In genomic region chr8:103339042-103339441, GRCm38 (mm10) we compare ENCODE assay signal across 21 mouse cellular contexts.
DNase-seq lines count a peak whose midpoint lies in the region; ATAC-seq and TF ChIP-seq lines count a peak whose summit lies in the region.
"Had no signal": no experiment of that assay in that cellular context is flagged by ENCODE, and none has a peak within 500 bp of the region (broad histone marks: within the 10 kb centered on the region; RNA-seq: fewer than 3 reads in every experiment).

No protein-coding gene starts in this region.

- 71% methylated on average over 2 of the region's 2 CpGs for WGBS in forebrain, postnatal 0 days
- 89% methylated on average over 2 of the region's 2 CpGs for WGBS in forebrain, embryonic 11.5 days

- no peak overlapping the region for H3K4me3 ChIP-seq in forebrain, postnatal 0 days (ENCODE audit: low read depth, low read length)
- H3K4me3 ChIP-seq in forebrain, embryonic 11.5 days (ENCODE audit: low read depth, low read length), result no peak overlapping the region
- H3K4me3 ChIP-seq in layer of hippocampus, adult 2 months, result no peak overlapping the region
- H3K4me3 ChIP-seq in embryonic fibroblast, embryonic 13.5 days (ENCODE audit: insufficient read depth, low read length), result no peak overlapping the region
- H3K4me3 ChIP-seq: embryonic facial prominence, embryonic 12.5 days; heart, embryonic 10.5 days; hindbrain, embryonic 13.5 days had no signal

- no peaks in the 10 kb centered on the region for H3K27me3 ChIP-seq in forebrain, postnatal 0 days (ENCODE audit: insufficient read depth, low read length)
- H3K27me3 ChIP-seq in forebrain, embryonic 11.5 days (ENCODE audit: control insufficient read depth, insufficient read depth, low read length), result no peaks in the 10 kb centered on the region
- H3K27me3 ChIP-seq: embryonic facial prominence, embryonic 12.5 days; hindbrain, embryonic 13.5 days; Patski had no signal

- H3K27ac ChIP-seq in forebrain, postnatal 0 days (ENCODE audit: low read depth, low read length), result no peak overlapping the region
- H3K27ac ChIP-seq in forebrain, embryonic 11.5 days (ENCODE audit: low read depth, low read length), result no peak overlapping the region
- peak overlapping the region; percentile 63; the same call in 1 of the 2 replicates for H3K27ac ChIP-seq in layer of hippocampus, adult 2 months
- peak overlapping the region; percentile 53 for H3K27ac ChIP-seq in embryonic fibroblast, embryonic 13.5 days (ENCODE audit: insufficient read depth, low read length)
- H3K27ac ChIP-seq: embryonic facial prominence, embryonic 12.5 days; heart, embryonic 10.5 days; hindbrain, embryonic 13.5 days; hindbrain, postnatal 0 days had no signal

- H3K36me3 ChIP-seq in forebrain, postnatal 0 days (ENCODE audit: insufficient read depth), result no peaks in the 10 kb centered on the region
- H3K36me3 ChIP-seq in forebrain, embryonic 11.5 days (ENCODE audit: control insufficient read depth, insufficient read depth, low read length), result no peaks in the 10 kb centered on the region
- H3K36me3 ChIP-seq: embryonic facial prominence, embryonic 12.5 days; heart, embryonic 10.5 days; hindbrain, embryonic 13.5 days had no signal

- H3K4me2 ChIP-seq in forebrain, postnatal 0 days (ENCODE audit: low read depth), result no peak overlapping the region
- no peak overlapping the region for H3K4me2 ChIP-seq in forebrain, embryonic 11.5 days (ENCODE audit: low read depth, low read length, severe bottlenecking)
- H3K4me2 ChIP-seq: embryonic facial prominence, embryonic 12.5 days; hindbrain, embryonic 13.5 days had no signal

- peak; percentile 72 for ATAC-seq in forebrain, postnatal 0 days
- ATAC-seq in forebrain, embryonic 11.5 days (replicated peaks; ENCODE audit: low FRiP score), result no peak
- ATAC-seq in activated CD4-positive, CD25-positive, alpha-beta regulatory T cell, adult 4 months, result no peak
- ATAC-seq: forebrain, embryonic 14.5 days; hindbrain, postnatal 0 days; Patski had no signal

- H3K4me1 ChIP-seq in forebrain, postnatal 0 days (ENCODE audit: insufficient read depth), result no peaks in the 10 kb centered on the region
- H3K4me1 ChIP-seq in forebrain, embryonic 11.5 days (replicated peaks; ENCODE audit: control insufficient read depth, insufficient read depth, low read length), result no peaks in the 10 kb centered on the region
- H3K4me1 ChIP-seq in embryonic fibroblast, embryonic 13.5 days (ENCODE audit: control insufficient read depth, insufficient read depth, low read length), result peaks cover 4% of the 10 kb centered on the region; the same call in 1 of the 2 replicates
- H3K4me1 ChIP-seq: embryonic facial prominence, embryonic 12.5 days; hindbrain, embryonic 13.5 days had no signal

- no peak for TF ChIP-seq CTCF in forebrain, postnatal 0 days (IDR thresholded peaks at IDR 0.05; ENCODE audit: low read depth)
- no peak for TF ChIP-seq CTCF in layer of hippocampus, adult 2 months (conservative IDR thresholded peaks at IDR 0.05)
- TF ChIP-seq CTCF in embryonic fibroblast, embryonic 13.5 days (IDR thresholded peaks at IDR 0.05; ENCODE audit: borderline replicate concordance, insufficient read depth, low read length), result no peak

- H3K9ac ChIP-seq in forebrain, postnatal 0 days, result no peak overlapping the region
- H3K9ac ChIP-seq in forebrain, embryonic 11.5 days (ENCODE audit: low read length), result no peak overlapping the region
- H3K9ac ChIP-seq: embryonic facial prominence, embryonic 12.5 days; hindbrain, embryonic 13.5 days had no signal

- DNase-seq in forebrain, postnatal 0 days, result peak; percentile 36
- no peak for DNase-seq in forebrain, embryonic 11.5 days (ENCODE audit: low spot score)
- DNase-seq in layer of hippocampus, adult 2 months (ENCODE audit: low spot score in 2 of 2), result peak in 1 of 2 experiments; percentile 41
- DNase-seq in layer of hippocampus, postnatal 10 days (ENCODE audit: low spot score in 2 of 2), result no peak
- peak; percentile 17 for DNase-seq in 3T3-L1 (ENCODE audit: low read depth, low spot score)
- DNase-seq: adrenal gland, adult 2 months; adrenal gland, postnatal 25 days; cerebellum, adult 2 months; cerebellum, postnatal 10 days; embryo, embryonic 11 days; gastrocnemius, postnatal 36 days; heart, adult 11 months; heart, postnatal 14 days had no signal

- H3K9me3 ChIP-seq in forebrain, postnatal 0 days (ENCODE audit: low read length), result no peaks in the 10 kb centered on the region
- no peaks in the 10 kb centered on the region for H3K9me3 ChIP-seq in forebrain, embryonic 11.5 days (ENCODE audit: control insufficient read depth, low read length)
- H3K9me3 ChIP-seq: embryonic facial prominence, embryonic 12.5 days; heart, embryonic 10.5 days; hindbrain, embryonic 13.5 days had no signal

- TF ChIP-seq POLR2A in embryonic fibroblast, embryonic 13.5 days (IDR thresholded peaks at IDR 0.05; ENCODE audit: low read depth, low read length), result no peak

Comparison
In these comparisons a context has a peak if more than half of its experiments do, and no peak if none do; other contexts are left out.
1. DNase-seq: peak in forebrain, postnatal 0 days (single experiment) and 3T3-L1 (single experiment); none in forebrain, embryonic 11.5 days (single experiment) and layer of hippocampus, postnatal 10 days (0 of 2).
2. H3K27ac ChIP-seq: peak in layer of hippocampus, adult 2 months (single experiment) and embryonic fibroblast, embryonic 13.5 days (single experiment); none in forebrain, postnatal 0 days (single experiment) and forebrain, embryonic 11.5 days (single experiment).